Mouse (Mus musculus) liver, embryonic 14.5 days (tissue): ENCODE results near the gene Phc2.
"Not testable (repeated sequence)": the region's sequence is repeated elsewhere in the genome, so short reads cannot be mapped to it uniquely, and the experiment has no call there.

Experiments used
- CTCF ChIP-seq: IDR thresholded peaks from 2 replicates; pipeline ENCODE4 v1.5.1; 2016; ENCODE audit warnings: antibody characterized with exemption, low read depth, control low read depth
- EP300 ChIP-seq: IDR thresholded peaks from 2 replicates; pipeline ENCODE4 v1.6.1; 2016; ENCODE audit warnings: antibody characterized with exemption, low read depth

GRCm38 (mm10) chr4:128666362-128666761 lies 11.9 kb downstream of the Phc2 start:
- not testable (repeated sequence) for TF ChIP-seq EP300, CTCF
